Mouse (Mus musculus): ENCODE data around the gene Cd109.

GRCm38 (mm10) chr9:78646008-78646777 is 30.8 kb downstream of the Cd109 start:
- TF ChIP-seq CTCF (IDR thresholded peaks at IDR 0.05; ENCODE audit: borderline replicate concordance, control insufficient read depth, extremely low read depth, insufficient read depth, low read length, poor library complexity) (no peak), POLR2A (IDR thresholded peaks at IDR 0.05; ENCODE audit: control insufficient read depth, extremely low read depth, insufficient read depth, low read length, poor library complexity) (no peak)

Measured in thymus, adult 2 months (tissue).